Mouse (Mus musculus): Measurements from ENCODE around the gene Btbd35f13. TPM values are rescaled to one million over a fixed set of nuclear protein-coding genes. Genes with fewer than 3 reads are reported as not detected.
"Not testable (repeated sequence)": the region's sequence is repeated elsewhere in the genome, so short reads cannot be mapped to it uniquely, and the experiment has no call there.

The Btbd35f13 gene
- not detected in 2 replicates for polyA plus RNA-seq (2014; fragmentation: Nextera tagmentation; extraction: Ambion mirVana)

DNA sequence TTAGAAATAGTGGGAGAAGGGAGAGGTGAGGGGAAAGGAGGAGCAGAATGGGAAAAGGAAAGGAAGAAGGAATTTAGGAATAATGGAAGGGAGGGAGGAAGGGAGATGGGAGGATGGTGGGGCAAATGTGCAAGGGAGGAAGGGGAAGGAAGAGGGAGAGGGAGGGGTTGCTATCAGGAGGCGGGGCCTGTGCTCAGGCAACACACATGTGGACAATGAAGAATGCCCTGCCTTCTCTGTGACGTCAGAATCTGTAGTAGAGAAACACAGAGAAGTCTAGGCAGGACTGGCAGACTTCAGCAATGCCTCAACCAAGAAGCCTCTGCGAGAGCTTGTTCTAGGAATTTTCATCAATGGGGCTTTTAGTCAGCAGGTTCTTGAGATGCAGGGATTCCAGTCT lies at the start of gene Btbd35f13:
Gene Btbd35f13, plus strand, starts transcription at position 301 of the 400 bp plus-strand sequence.
- WGBS (ENCODE audit: insufficient replicate concordance): 74% methylated on average over 2 of the region's 3 CpGs
- not testable (repeated sequence) for H3K9me3 ChIP-seq (replicated peaks; ENCODE audit: control insufficient read depth, low read length); H3K4me2 ChIP-seq; H3K36me3 ChIP-seq (ENCODE audit: control insufficient read depth, insufficient read depth, low read length); H3K27me3 ChIP-seq (ENCODE audit: control insufficient read depth, insufficient read depth, low read length); H3K4me1 ChIP-seq (ENCODE audit: control insufficient read depth, insufficient read depth, low read length); H3K27ac ChIP-seq (ENCODE audit: low read depth, low read length); ATAC-seq (replicated peaks; ENCODE audit: insufficient number of reproducible peaks, low FRiP score, low TSS enrichment); H3K9ac ChIP-seq (ENCODE audit: low read depth, low read length); H3K4me3 ChIP-seq (ENCODE audit: low read depth, low read length)

GRCm38 (mm10) chrX:33702249-33702648 lies 45.3 kb downstream of the Btbd35f13 start, which contains the start of gene Btbd35f14:
Gene Btbd35f14 (minus strand): TSS chrX:33702349.
- not testable (repeated sequence) for H3K9me3 ChIP-seq (replicated peaks; ENCODE audit: control insufficient read depth, low read length); H3K27me3 ChIP-seq (ENCODE audit: control insufficient read depth, insufficient read depth, low read length); H3K4me2 ChIP-seq; H3K9ac ChIP-seq (ENCODE audit: low read depth, low read length); H3K4me1 ChIP-seq (ENCODE audit: control insufficient read depth, insufficient read depth, low read length); H3K27ac ChIP-seq (ENCODE audit: low read depth, low read length); H3K4me3 ChIP-seq (ENCODE audit: low read depth, low read length); ATAC-seq (replicated peaks; ENCODE audit: insufficient number of reproducible peaks, low FRiP score, low TSS enrichment); H3K36me3 ChIP-seq (ENCODE audit: control insufficient read depth, insufficient read depth, low read length)
- no CpG with 5 or more reads among the region's 3 CpGs for WGBS (ENCODE audit: insufficient replicate concordance)

Other genes starting within 250 kb of the Btbd35f13 start
- not detected in 2 replicates for gene Btbd35f15, start 79.9 kb upstream of the Btbd35f13 start, polyA plus RNA-seq (2014; fragmentation: Nextera tagmentation; extraction: Ambion mirVana)
- gene Btbd35f14, start 45.2 kb downstream of the Btbd35f13 start, polyA plus RNA-seq (2014; fragmentation: Nextera tagmentation; extraction: Ambion mirVana): not detected in 2 replicates